Mouse (Mus musculus): ENCODE results near the gene Parp16.

DNA sequence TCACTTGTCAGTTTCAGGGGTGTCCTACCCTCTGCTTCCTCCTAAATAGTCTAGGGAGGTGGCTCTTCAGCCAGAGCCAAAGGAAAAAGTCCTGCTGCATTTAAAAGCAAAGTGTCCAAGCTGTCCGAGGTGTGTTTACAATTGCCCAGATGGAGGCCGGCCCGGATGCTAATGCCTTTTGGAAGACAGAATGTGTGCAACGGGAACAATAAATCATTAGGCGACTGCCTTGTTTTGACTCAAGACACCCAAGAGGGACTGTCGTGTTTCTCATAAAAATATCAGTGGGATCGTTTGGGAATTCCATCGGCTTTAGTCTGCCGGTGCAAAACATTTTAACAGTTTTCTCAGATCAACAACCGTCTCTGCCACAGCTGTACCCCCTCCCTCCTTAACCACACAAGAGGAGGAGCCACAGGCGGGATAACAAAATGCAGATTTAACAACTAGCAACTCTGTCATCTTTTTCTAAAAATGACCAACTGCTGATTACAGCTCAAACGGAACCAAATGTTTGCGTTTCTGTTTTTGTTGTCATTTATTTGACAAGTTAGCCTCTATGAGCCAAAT, 43.1 kb downstream of the Parp16 start:
- no peak for TF ChIP-seq CTCF (IDR thresholded peaks at IDR 0.05; ENCODE audit: low read depth, low read length)
- no peak for TF ChIP-seq POLR2A (IDR thresholded peaks at IDR 0.05; ENCODE audit: borderline replicate concordance, low read depth, low read length)
